In genomic region chr14:29429788-29430187, GRCm38 (mm10) we compare ENCODE assay signal across 12 mouse cellular contexts.
"Had no signal": no experiment of that assay in that cellular context is flagged by ENCODE, and none has a peak within 500 bp of the region (broad histone marks: within the 10 kb centered on the region; RNA-seq: fewer than 3 reads in every experiment).

No protein-coding gene starts in this region.

- DNase-seq: gastrocnemius, adult 2 months; gastrocnemius, postnatal 10 days; gastrocnemius, postnatal 25 days; heart, adult 2 months; heart, postnatal 14 days; heart, postnatal 4 days; kidney, adult 18-20 months; kidney, adult 8-10 months; kidney, postnatal 10 days; kidney, postnatal 25 days; kidney, postnatal 4 days; left cerebral cortex, postnatal 4 days had no signal
